Mouse (Mus musculus) frontal cortex, postnatal 36 days (tissue): ENCODE measurements around the gene Nccrp1.

Experiments
- DNase-seq, 2 experiments: peaks; one replicate each; pipeline ENCODE4 v3.0.0; 2022; ENCODE audit warnings: low spot score in 2 of 2

Nccrp1 gene

GRCm38 (mm10) chr7:28547154-28547553 is at the start of gene Nccrp1:
Gene Nccrp1 (minus strand): TSS chr7:28547254.
- no peak for DNase-seq

- no peak for DNase-seq
Measured at GRCm38 (mm10) chr7:28595751-28596435, 48.8 kb upstream of the Nccrp1 start.

DNA sequence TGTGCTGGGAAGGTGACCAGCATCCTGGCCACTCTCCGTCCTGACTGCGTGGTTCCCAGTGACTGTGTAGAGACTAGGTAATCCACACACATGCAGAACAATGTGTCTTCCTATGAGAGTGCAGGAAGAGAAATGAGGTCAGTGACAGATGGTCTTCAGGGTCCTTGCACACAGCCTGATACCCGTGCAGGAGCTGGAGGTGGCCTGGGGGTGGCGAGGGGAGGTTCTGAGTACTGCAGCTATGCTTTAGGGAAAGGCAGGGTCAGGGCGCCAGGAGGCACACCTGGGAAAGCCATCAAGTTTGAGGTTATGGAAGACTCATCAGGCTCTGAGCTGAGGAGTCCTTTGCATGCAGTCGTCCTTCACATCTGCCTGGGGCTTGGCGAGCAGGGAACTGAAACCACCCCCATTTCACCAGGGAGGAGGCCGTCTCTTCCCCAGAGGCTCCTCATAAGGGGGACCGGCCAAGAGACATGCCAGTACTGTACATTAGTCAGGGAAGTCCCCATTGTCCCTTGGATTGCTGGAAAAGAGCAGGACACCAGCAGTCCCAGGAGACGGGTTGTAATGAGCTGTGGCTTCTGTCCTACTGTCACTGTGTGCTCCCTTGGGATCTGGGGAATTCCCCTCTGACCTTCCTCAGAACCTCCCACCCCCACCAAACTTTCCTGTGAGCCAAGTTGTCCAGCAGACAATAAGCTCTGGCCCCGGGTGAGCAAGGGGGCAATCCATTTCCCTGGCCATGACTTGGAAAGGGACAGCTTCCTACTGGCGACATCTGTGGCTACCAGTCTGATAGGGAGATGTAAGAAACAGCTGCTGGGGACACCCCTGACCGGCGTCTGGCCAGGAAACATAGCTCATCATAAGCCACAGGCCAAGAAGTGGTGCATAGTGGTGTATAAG is 46.4 kb upstream of the Nccrp1 start:
- no peak for DNase-seq

DNA sequence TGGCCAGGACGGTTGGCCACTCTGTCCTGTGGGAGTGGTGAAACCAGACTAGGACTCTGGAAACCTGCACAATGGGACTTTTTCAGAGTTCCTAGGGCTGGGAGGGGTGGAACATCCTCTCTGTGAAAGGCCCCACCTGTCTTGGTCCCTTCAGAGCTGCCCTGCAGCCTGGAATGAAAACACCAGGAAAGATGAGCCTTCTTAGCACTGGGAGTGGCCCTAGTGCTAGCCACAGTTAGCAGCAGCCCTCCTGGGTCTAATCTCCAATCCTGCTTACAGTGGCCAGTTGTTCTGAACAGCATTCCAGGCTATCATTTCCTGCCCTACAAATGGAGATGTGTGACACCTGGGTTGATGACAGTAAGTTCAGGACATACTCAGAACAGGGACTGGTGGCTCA is 44.8 kb upstream of the Nccrp1 start:
- no peak for DNase-seq

- no peak for DNase-seq
Measured at GRCm38 (mm10) chr7:28587644-28588043, 40.6 kb upstream of the Nccrp1 start.

GRCm38 (mm10) chr7:28586663-28587411 is 39.8 kb upstream of the Nccrp1 start:
- no peak for DNase-seq

DNA sequence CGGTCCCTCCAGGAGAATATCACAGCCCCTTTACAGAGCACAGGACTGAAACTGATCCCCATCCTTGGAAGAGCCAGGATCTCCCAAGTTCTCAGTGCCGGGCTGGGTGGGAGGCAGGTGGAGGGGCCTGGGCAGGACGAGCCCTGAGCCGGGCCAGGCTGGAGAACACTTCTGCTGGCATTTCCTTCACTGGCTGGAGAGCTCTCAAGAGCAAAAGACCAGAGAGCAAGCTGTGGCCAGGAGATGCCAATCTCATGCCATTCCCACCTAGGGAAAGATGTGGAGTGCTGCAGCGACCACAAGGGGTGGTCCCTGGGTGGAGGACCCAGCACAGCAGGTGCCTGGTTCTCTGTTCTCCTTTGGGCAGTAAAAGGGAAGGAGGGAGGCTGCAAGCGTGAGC is 37.9 kb upstream of the Nccrp1 start:
- no peak for DNase-seq

GRCm38 (mm10) chr7:28584468-28584867 is 37.4 kb upstream of the Nccrp1 start:
- no peak for DNase-seq

GRCm38 (mm10) chr7:28583570-28584344 is 36.7 kb upstream of the Nccrp1 start:
- DNase-seq: peak in 1 of 2 experiments; percentile 39

GRCm38 (mm10) chr7:28582841-28583240 is 35.8 kb upstream of the Nccrp1 start:
- DNase-seq: no peak

GRCm38 (mm10) chr7:28581721-28582120 is 34.7 kb upstream of the Nccrp1 start:
- DNase-seq: no peak

- no peak for DNase-seq
Measured at GRCm38 (mm10) chr7:28579826-28580225, 32.8 kb upstream of the Nccrp1 start.

DNA sequence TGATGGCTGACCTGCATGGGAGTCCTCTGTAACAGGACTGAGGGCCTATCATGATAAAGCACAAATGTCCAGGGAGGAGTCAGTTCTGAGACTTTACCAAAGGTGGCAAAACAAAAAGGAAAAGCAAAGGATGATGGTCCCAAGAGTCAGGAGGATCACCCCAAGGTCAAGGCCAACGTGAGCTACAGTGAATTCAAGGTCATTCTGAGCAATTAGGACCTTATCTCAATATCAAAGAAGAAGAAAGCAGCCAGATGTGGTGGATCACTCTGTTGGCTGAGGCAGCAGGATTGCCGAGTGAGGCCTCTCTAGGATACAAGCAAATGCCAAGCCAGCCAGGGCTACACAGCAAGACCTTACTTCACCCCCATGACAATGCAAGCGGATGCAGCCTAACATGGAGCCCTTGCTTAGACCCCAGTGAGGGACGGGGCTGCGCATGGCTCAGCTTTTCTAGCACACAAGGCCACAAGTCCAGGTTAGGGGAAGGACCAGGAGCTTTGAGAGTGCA is 31.5 kb upstream of the Nccrp1 start:
- DNase-seq: no peak

- no peak for DNase-seq
Measured at GRCm38 (mm10) chr7:28577826-28578542, 30.9 kb upstream of the Nccrp1 start.

GRCm38 (mm10) chr7:28576271-28576914 is 29.3 kb upstream of the Nccrp1 start:
- DNase-seq: no peak

- no peak for DNase-seq
Measured at GRCm38 (mm10) chr7:28575597-28575996, 28.5 kb upstream of the Nccrp1 start.

- no peak for DNase-seq
Measured at GRCm38 (mm10) chr7:28573236-28573635, 26.2 kb upstream of the Nccrp1 start.

GRCm38 (mm10) chr7:28572689-28573088 is 25.6 kb upstream of the Nccrp1 start:
- no peak for DNase-seq

GRCm38 (mm10) chr7:28570982-28571682 is 24.1 kb upstream of the Nccrp1 start:
- DNase-seq: no peak
